Mouse (Mus musculus) hindbrain, embryonic 11.5 days (tissue): ENCODE results near the gene Hic1. TPM values are rescaled to one million over a fixed set of nuclear protein-coding genes. Genes with fewer than 3 reads are reported as not detected.

Experiments
- ATAC-seq: fragments of 200-750 bp; cut with Nextera tagmentation; 2 replicates; pipeline ENCODE4 v1.8.0; 2017; ENCODE audit warnings: mild to moderate bottlenecking, moderate TSS enrichment, moderate library complexity; ENCODE audit not compliant: low FRiP score
- DNase-seq: peaks from one replicate; pipeline ENCODE4 v3.0.0-alpha.2; 2015; ENCODE audit warnings: low spot score
- H3K27ac ChIP-seq: fragments of 300-500 bp; sonication (generic); 2 replicates; pipeline ENCODE4 v1.5.1; 2014; ENCODE audit warnings: mild to moderate bottlenecking, low read depth, low read length
- H3K27me3 ChIP-seq: fragments of 300-500 bp; sonication (generic); 2 replicates; pipeline ENCODE4 v1.6.1; 2014; ENCODE audit warnings: mild to moderate bottlenecking, low read length, moderate library complexity, mixed read lengths; ENCODE audit not compliant: control insufficient read depth, insufficient read depth
- H3K36me3 ChIP-seq: fragments of 300-500 bp; sonication (generic); 2 replicates; pipeline ENCODE4 v1.6.1; 2014; ENCODE audit warnings: mild to moderate bottlenecking, low read length, moderate library complexity, mixed read lengths; ENCODE audit not compliant: control insufficient read depth, insufficient read depth
- H3K4me1 ChIP-seq: fragments of 300-500 bp; sonication (generic); replicated peaks from 2 replicates; pipeline ENCODE4 v1.6.1; 2014; ENCODE audit warnings: low read length, mixed read lengths; ENCODE audit not compliant: control insufficient read depth, insufficient read depth
- H3K4me2 ChIP-seq: fragments of 300-500 bp; sonication (generic); replicated peaks from 2 replicates; pipeline ENCODE4 v1.6.1; 2014; ENCODE audit warnings: mild to moderate bottlenecking, low read depth, low read length
- H3K4me3 ChIP-seq: fragments of 300-500 bp; sonication (generic); 2 replicates; pipeline ENCODE4 v1.5.1; 2014; ENCODE audit warnings: low read depth, low read length
- H3K9ac ChIP-seq: fragments of 300-500 bp; sonication (generic); 2 replicates; pipeline ENCODE4 v1.6.1; 2014; ENCODE audit warnings: low read depth, low read length
- H3K9me3 ChIP-seq: fragments of 300-500 bp; sonication (generic); 2 replicates; pipeline ENCODE4 v1.6.1; 2016; ENCODE audit warnings: low read length; ENCODE audit not compliant: control insufficient read depth
- WGBS: fragments of 180-500 bp; shearing (Covaris S2); extraction: QIAGEN DNeasy Blood & Tissue Kit; methylation state at CpG from one replicate; pipeline ENCODE4 v1.1.7; 2014; 5-methylcytosine and 5-hydroxymethylcytosine counted together
- polyA plus RNA-seq: library from polyadenylated mRNA; unstranded; fragments of >200 nt; fragmentation: Nextera tagmentation; extraction: Ambion mirVana; gene quantifications from 2 replicates; pipeline ENCODE4 v1.2.1, GENCODE M21; 2014

Hic1 gene
- polyA plus RNA-seq, 1 experiment from 2014 or later = 0.90 TPM

- 71% methylated on average over 3 of the region's 3 CpGs for WGBS
- Histone ChIP-seq H3K4me1 (0 out of 2 replicates have a peak, but pooled peaks cover 2% of the 10 kb centered on the region), H3K4me2 (no peak overlapping the region), H3K27ac (no peak overlapping the region), H3K9ac (no peak overlapping the region), H3K27me3 (no peaks in the 10 kb centered on the region), H3K36me3 (no peaks in the 10 kb centered on the region; the same call in 1 of the 2 replicates), H3K9me3 (no peaks in the 10 kb centered on the region), H3K4me3 (no peak overlapping the region)
- ATAC-seq (no peak), DNase-seq (no peak)
These were observed 28.3 kb downstream of the Hic1 start for GRCm38 (mm10) chr11:75141038-75141437.

- Histone ChIP-seq H3K27me3 (no peaks in the 10 kb centered on the region), H3K4me3 (no peak overlapping the region), H3K27ac (no peak overlapping the region), H3K9me3 (no peaks in the 10 kb centered on the region), H3K4me2 (no peak overlapping the region), H3K9ac (no peak overlapping the region), H3K4me1 (0 out of 2 replicates have a peak, but pooled peaks cover 2% of the 10 kb centered on the region), H3K36me3 (no peaks in the 10 kb centered on the region; the same call in 1 of the 2 replicates)
- ATAC-seq = no peak
- WGBS = 73% methylated on average over 5 of the region's 5 CpGs
- no peak for DNase-seq
These were observed 28.9 kb downstream of the Hic1 start for GRCm38 (mm10) chr11:75140431-75140830.

- 0 out of 2 replicates have a peak overlapping the region, but pooled peaks have one; percentile 43 for H3K27ac ChIP-seq
- WGBS = 52% methylated on average over 11 of the region's 11 CpGs
- no peak for ATAC-seq
These were observed 30.0 kb downstream of the Hic1 start for GRCm38 (mm10) chr11:75139122-75139963.

DNA sequence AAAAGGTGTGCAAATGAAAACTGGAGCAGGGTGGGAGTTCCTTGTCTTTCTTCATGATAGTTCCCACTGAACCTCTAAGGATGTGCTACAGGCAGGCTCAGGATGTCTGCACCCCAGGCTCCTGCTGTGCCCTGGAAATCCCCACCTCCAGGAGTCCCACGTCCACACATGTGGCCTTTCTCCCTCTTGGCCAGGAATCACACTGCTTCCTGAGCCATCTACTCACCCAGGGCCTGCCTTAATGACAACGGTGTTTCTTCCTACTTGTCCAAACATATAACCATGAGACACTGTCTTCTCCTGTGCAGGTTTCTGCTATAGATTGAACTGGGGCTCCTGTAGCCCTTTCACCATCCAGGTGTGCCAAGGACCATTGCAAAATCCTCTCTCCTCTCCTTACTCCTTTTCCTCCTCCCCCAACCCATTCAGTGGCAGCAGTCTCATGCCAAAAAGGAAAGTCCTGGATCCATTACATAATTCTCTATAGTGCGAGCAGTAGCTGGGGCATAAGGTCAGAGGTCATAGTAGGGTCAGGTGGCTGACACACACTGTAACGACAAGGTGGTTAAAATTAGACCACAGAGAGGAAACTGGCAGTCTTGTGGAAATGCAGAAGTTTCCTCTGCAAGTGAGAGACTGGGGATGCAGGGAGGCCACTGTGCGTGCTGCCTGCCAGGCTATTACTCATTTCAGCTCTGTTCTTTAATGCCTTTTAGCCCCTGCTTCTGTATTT is 32.5 kb downstream of the Hic1 start:
- no peaks in the 10 kb centered on the region for H3K27me3 ChIP-seq
- DNase-seq = no peak
- no peak overlapping the region for H3K9ac ChIP-seq
- no peaks in the 10 kb centered on the region for H3K36me3 ChIP-seq
- H3K4me2 ChIP-seq = no peak overlapping the region
- no peak overlapping the region for H3K4me3 ChIP-seq
- H3K9me3 ChIP-seq = no peaks in the 10 kb centered on the region
- 51% methylated on average over 5 of the region's 5 CpGs for WGBS
- 0 out of 2 replicates have a peak, but pooled peaks cover 2% of the 10 kb centered on the region for H3K4me1 ChIP-seq
- H3K27ac ChIP-seq = no peak overlapping the region
- ATAC-seq = no peak

More at GRCm38 (mm10) chr11:75139122-75139963, 30.0 kb downstream of the Hic1 start:
- no peaks in the 10 kb centered on the region; the same call in 1 of the 2 replicates for H3K36me3 ChIP-seq
- 0 out of 2 replicates have a peak, but pooled peaks cover 2% of the 10 kb centered on the region for H3K4me1 ChIP-seq
- H3K9ac ChIP-seq = no peak overlapping the region
- H3K4me2 ChIP-seq = no peak overlapping the region
- H3K4me3 ChIP-seq = no peak overlapping the region
- no peaks in the 10 kb centered on the region for H3K27me3 ChIP-seq
- DNase-seq = peak; percentile 47
- H3K9me3 ChIP-seq = no peaks in the 10 kb centered on the region

GRCm38 (mm10) chr11:75135358-75135757 is 34.0 kb downstream of the Hic1 start:
- no peaks in the 10 kb centered on the region for H3K36me3 ChIP-seq
- H3K4me3 ChIP-seq = no peak overlapping the region
- no peaks in the 10 kb centered on the region for H3K27me3 ChIP-seq
- H3K9me3 ChIP-seq = no peaks in the 10 kb centered on the region
- 93% methylated on average over 4 of the region's 4 CpGs for WGBS
- ATAC-seq = no peak
- H3K9ac ChIP-seq = no peak overlapping the region
- DNase-seq = no peak
- H3K4me1 ChIP-seq = 0 out of 2 replicates have a peak, but pooled peaks cover 2% of the 10 kb centered on the region
- H3K27ac ChIP-seq = no peak overlapping the region
- no peak overlapping the region for H3K4me2 ChIP-seq

GRCm38 (mm10) chr11:75134485-75135068 is 34.7 kb downstream of the Hic1 start:
- H3K4me1 ChIP-seq = 0 out of 2 replicates have a peak, but pooled peaks cover 2% of the 10 kb centered on the region
- no peaks in the 10 kb centered on the region for H3K27me3 ChIP-seq
- H3K9ac ChIP-seq = no peak overlapping the region
- no peaks in the 10 kb centered on the region for H3K9me3 ChIP-seq
- no peak for ATAC-seq
- no peak overlapping the region for H3K4me3 ChIP-seq
- H3K27ac ChIP-seq = no peak overlapping the region
- no peaks in the 10 kb centered on the region for H3K36me3 ChIP-seq
- no peak overlapping the region for H3K4me2 ChIP-seq
- 77% methylated on average over 5 of the region's 5 CpGs for WGBS
- DNase-seq = no peak

GRCm38 (mm10) chr11:75133951-75134350 is 35.4 kb downstream of the Hic1 start:
- Histone ChIP-seq H3K36me3 (no peaks in the 10 kb centered on the region), H3K4me3 (no peak overlapping the region), H3K4me2 (no peak overlapping the region), H3K27ac (no peak overlapping the region), H3K4me1 (0 out of 2 replicates have a peak, but pooled peaks cover 2% of the 10 kb centered on the region), H3K9ac (no peak overlapping the region), H3K27me3 (no peaks in the 10 kb centered on the region), H3K9me3 (no peaks in the 10 kb centered on the region)
- peak; percentile 20 for DNase-seq
- ATAC-seq = no peak
- 36% methylated on average over 2 of the region's 2 CpGs for WGBS

- no peaks in the 10 kb centered on the region for H3K36me3 ChIP-seq
- H3K4me1 ChIP-seq = 0 out of 2 replicates have a peak, but pooled peaks cover 2% of the 10 kb centered on the region
- H3K9me3 ChIP-seq = no peaks in the 10 kb centered on the region
- H3K4me3 ChIP-seq = no peak overlapping the region
- no peak overlapping the region for H3K9ac ChIP-seq
- DNase-seq (no peak), ATAC-seq (no peak)
- no peak overlapping the region for H3K4me2 ChIP-seq
- WGBS = 95% methylated on average over 5 of the region's 5 CpGs
- H3K27me3 ChIP-seq = no peaks in the 10 kb centered on the region
- no peak overlapping the region for H3K27ac ChIP-seq
These were observed 35.9 kb downstream of the Hic1 start for GRCm38 (mm10) chr11:75133391-75133790.
